Mouse (Mus musculus): ENCODE measurements around the gene Auts2.

DNA sequence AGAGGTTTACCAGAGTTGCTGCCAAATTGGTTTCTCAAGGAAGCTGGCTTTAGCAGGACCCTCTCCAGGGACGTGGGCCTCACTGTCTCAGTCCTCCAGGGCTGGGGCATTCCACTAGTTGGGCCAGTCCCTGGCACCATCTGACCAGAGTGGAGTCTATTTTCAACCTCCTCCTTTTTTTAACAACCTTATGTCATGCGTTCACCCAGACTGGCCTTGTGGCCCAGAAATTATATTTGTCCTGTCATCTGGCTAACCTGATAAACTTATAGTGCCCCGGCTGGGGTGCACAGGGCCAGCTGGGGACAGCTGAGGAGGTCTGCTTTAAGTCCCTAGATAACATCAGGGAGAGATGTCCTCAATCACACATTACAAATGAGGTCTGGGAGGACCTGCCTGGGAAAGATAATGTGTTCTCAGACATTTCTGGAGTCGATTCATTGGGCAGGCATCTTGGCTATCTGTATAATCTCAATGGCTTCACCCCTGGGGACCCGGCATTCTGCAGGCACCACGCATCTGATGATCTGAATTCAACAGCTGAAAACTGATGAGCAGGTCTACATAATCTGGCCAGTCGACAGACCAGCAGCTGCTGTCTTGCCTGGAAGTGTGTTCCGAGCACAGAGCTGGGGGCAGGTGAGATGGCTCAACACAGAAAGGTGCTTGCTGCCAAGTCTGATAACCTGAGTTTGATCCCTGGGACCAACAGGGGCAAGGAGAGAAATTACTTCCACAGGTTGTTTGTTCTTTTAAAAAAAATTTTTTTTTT is 984.6 kb downstream of the Auts2 start:
- TF ChIP-seq GATA1 (IDR thresholded peaks at IDR 0.05; ENCODE audit: low read length) (no peak), TAL1 (IDR thresholded peaks at IDR 0.05; ENCODE audit: low read length) (no peak)
